Mouse (Mus musculus) heart, adult 2 months (tissue): ENCODE results near the gene Hoxb6. TPM values are rescaled to one million over a fixed set of nuclear protein-coding genes. Genes with fewer than 3 reads are reported as not detected.

Source experiments
- DNase-seq, 2 experiments: peaks; one replicate each; pipeline ENCODE4 v3.0.0; 2021
- H3K27ac ChIP-seq: fragments of 200-600 bp; 2 replicates; pipeline ENCODE4 v1.8.1; 2022
- H3K27me3 ChIP-seq: fragments of 200-500 bp; 2 replicates; pipeline ENCODE4 v1.6.1; 2012; ENCODE audit warnings: mild to moderate bottlenecking, low read length, inconsistent platforms, mixed read lengths; ENCODE audit not compliant: control insufficient read depth, insufficient read depth
- H3K36me3 ChIP-seq: fragments of 200-500 bp; 2 replicates; pipeline ENCODE4 v1.6.1; 2012; ENCODE audit warnings: low read length, inconsistent platforms; ENCODE audit not compliant: control insufficient read depth, insufficient read depth
- H3K4me1 ChIP-seq: fragments of 200-500 bp; 2 replicates; pipeline ENCODE4 v1.6.1; 2011; ENCODE audit warnings: low read length; ENCODE audit not compliant: control insufficient read depth, insufficient read depth
- H3K4me3 ChIP-seq: fragments of 200-600 bp; 2 replicates; pipeline ENCODE4 v1.8.1; 2022
- H3K79me2 ChIP-seq: fragments of 200-500 bp; replicated peaks from 2 replicates; pipeline ENCODE4 v1.6.1; 2012; ENCODE audit warnings: mild to moderate bottlenecking, inconsistent platforms, low read length, moderate library complexity, mixed read lengths; ENCODE audit not compliant: control insufficient read depth, insufficient read depth
- H3K9ac ChIP-seq: fragments of 200-500 bp; 2 replicates; pipeline ENCODE4 v1.6.1; 2012; ENCODE audit warnings: low read depth, mild to moderate bottlenecking, control low read depth, inconsistent platforms, low read length, mixed read lengths
- CTCF ChIP-seq: fragments of 200-600 bp; IDR thresholded peaks from 2 replicates; pipeline ENCODE4 v1.8.1; 2022; ENCODE audit warnings: antibody characterized with exemption, mild to moderate bottlenecking, moderate library complexity
- EP300 ChIP-seq: fragments of 200-500 bp; IDR thresholded peaks from 2 replicates; pipeline ENCODE4 v1.6.1; 2011; ENCODE audit warnings: low read depth, low read length, control low read depth; ENCODE audit not compliant: insufficient read depth
- POLR2A ChIP-seq: fragments of 200-500 bp; IDR thresholded peaks from 2 replicates; pipeline ENCODE4 v1.6.1; 2011; ENCODE audit warnings: mild to moderate bottlenecking, low read depth, low read length, control low read depth; ENCODE audit not compliant: insufficient read depth
- WGBS: fragments of 180-500 bp; shearing (Covaris S2); methylation state at CpG from one replicate; pipeline ENCODE4 v1.1.7; 2018; 5-methylcytosine and 5-hydroxymethylcytosine counted together
- intact Hi-C: fragments of 180-260 bp; cut with DNase I; formaldehyde crosslinking; loops from one replicate; pipeline ENCODE4 v1.15.1; 2025
- polyA plus RNA-seq: library from polyadenylated mRNA; depleted of rRNA; stranded (reverse); fragments of >200 nt; gene quantifications from 2 replicates; pipeline ENCODE4 v1.2.3, GENCODE M21; 2012
- total RNA-seq, 2 experiments: library from RNA; stranded (reverse); gene quantifications; 2 replicates each; pipeline ENCODE4 v1.2.3; 2021

Gene Hoxb6
- total and polyA plus RNA-seq, 3 experiments, result not detected

DNA sequence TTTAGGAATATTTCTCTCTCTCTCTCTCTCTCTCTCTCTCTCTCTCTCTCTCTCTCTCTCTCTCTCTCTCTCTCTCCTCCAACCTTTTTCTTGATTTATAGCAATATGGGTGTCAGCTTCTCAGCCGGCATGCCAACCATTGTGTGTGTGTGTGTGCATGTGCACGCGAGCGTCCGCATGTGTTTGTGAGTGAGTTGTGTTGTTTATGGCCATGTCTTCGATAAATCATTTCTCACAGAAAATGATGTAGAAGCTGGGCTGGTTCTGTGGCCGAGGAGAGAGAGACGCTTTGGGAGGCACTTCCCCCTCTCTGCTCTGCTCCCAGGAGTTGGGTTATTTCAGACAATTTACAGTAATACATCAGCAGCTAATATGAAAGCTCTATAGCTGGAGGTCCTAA lies 36.3 kb downstream of the Hoxb6 start:
- DNase-seq, result no peak
- WGBS, result 22% methylated on average over 8 of the region's 8 CpGs
- no peak overlapping the region for H3K4me3 ChIP-seq
- H3K27ac ChIP-seq, result no peak overlapping the region
- intact Hi-C loops, result no loop called here
- H3K36me3 ChIP-seq, result no peaks in the 10 kb centered on the region
- H3K79me2 ChIP-seq, result no peaks in the 10 kb centered on the region
- no peak overlapping the region for H3K9ac ChIP-seq
- H3K27me3 ChIP-seq, result peaks cover 19% of the 10 kb centered on the region
- TF ChIP-seq EP300 (no peak), CTCF (no peak), POLR2A (no peak)
- H3K4me1 ChIP-seq, result no peaks in the 10 kb centered on the region

DNA sequence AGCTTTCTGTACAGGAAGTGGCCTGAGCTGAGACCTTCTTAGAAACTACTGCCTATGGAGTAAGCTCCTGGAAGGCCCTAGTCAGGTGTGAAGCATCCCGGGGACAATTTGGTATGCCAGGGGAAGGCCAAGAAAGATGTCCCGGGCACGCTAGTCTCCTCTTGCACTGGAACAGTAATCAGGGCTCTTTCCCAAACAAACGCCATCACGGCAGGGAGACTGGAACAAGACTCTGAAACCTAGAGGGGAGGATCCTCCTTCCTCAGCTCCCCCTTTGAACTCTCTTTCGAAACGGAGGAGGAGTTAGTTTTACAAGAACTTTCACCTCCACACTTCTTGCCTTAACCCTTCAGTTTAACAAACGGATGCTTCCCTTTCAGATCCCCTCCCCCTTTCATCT lies 39.8 kb downstream of the Hoxb6 start:
- WGBS, result 7% methylated on average over 8 of the region's 8 CpGs
- DNase-seq, result no peak
- no peak overlapping the region for H3K4me3 ChIP-seq
- no peak for TF ChIP-seq CTCF
- no peak for TF ChIP-seq EP300
- no peak for TF ChIP-seq POLR2A
- intact Hi-C loops, result no loop called here
- H3K27ac ChIP-seq, result no peak overlapping the region
- H3K36me3 ChIP-seq, result no peaks in the 10 kb centered on the region
- H3K4me1 ChIP-seq, result no peaks in the 10 kb centered on the region
- H3K9ac ChIP-seq, result no peak overlapping the region
- H3K27me3 ChIP-seq, result peaks cover 15% of the 10 kb centered on the region
- H3K79me2 ChIP-seq, result no peaks in the 10 kb centered on the region

DNA sequence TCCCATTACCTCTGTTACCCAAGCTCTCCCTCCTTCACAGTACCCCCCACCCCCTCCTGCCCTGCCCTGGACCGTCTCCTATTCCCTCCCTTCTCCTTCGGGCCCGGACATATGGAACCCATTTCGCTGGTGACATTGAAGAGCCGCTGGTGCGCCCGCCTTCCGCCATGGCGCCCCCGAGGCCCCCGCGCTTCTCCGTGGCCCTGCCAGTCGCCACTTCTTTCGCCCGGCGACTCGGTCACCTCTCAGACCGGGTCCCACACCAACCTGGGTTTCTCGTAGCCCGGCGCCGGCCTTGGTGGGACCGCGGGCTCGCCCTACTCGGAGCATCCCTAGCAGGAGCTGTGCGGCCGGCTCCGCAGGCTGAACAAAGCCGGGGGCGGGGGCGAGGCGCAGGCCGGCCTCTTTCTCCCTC lies 40.3 kb downstream of the Hoxb6 start:
- H3K79me2 ChIP-seq, result no peaks in the 10 kb centered on the region
- intact Hi-C loops, result no loop called here
- H3K9ac ChIP-seq, result 0 out of 2 replicates have a peak overlapping the region, but pooled peaks have one; percentile 43
- H3K4me1 ChIP-seq, result no peaks in the 10 kb centered on the region
- no peak overlapping the region for H3K4me3 ChIP-seq
- H3K27me3 ChIP-seq, result peaks cover 14% of the 10 kb centered on the region
- no peak for DNase-seq
- WGBS, result 8% methylated on average over 35 of the region's 35 CpGs
- H3K27ac ChIP-seq, result no peak overlapping the region
- H3K36me3 ChIP-seq, result no peaks in the 10 kb centered on the region
- no peak for TF ChIP-seq EP300
- no peak for TF ChIP-seq POLR2A
- TF ChIP-seq CTCF, result no peak

DNA sequence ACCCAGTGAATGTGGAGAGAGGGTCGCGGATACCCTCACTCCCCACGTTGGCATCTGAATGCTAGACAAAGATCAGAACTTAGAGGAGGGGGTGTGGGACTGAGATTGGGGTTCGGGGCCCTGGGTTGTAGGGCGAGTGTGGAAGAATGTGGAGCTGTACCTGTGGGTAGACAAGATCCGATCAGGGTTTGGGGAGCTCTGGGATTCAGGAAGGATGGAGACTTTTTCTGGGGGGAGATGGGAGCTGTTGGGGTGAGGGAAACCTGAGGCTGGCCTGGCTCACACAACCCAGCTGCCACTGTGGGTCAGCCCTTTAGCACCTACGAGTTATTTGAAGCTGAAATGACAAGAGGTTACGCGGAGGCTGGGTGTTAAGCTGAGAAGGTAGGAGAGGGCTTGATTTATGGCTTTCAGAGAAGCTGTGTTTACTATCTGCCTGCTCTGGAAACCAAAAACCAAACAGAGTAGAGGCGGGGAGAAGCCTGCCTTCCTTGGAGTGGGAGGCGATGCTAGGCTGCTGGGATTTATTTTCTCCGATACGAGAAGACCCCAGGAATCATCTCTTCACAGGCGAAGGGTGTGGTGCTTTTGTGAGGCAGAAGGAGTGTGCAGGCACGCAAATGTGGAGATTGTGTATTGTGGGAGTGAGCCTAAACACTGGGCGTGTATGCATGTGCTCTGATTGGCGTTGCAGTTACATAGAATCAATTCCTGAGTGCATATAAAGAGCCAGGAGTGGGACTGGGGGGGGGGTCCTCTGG lies 41.1 kb downstream of the Hoxb6 start:
- WGBS, result 26% methylated on average over 17 of the region's 17 CpGs
- Histone ChIP-seq H3K27ac (no peak overlapping the region), H3K4me1 (no peaks in the 10 kb centered on the region), H3K79me2 (no peaks in the 10 kb centered on the region), H3K36me3 (no peaks in the 10 kb centered on the region), H3K27me3 (peaks cover 14% of the 10 kb centered on the region), H3K4me3 (no peak overlapping the region), H3K9ac (no peak overlapping the region)
- intact Hi-C loops, result no loop called here
- DNase-seq, result no peak
- TF ChIP-seq CTCF, result no peak
- no peak for TF ChIP-seq POLR2A
- no peak for TF ChIP-seq EP300

DNA sequence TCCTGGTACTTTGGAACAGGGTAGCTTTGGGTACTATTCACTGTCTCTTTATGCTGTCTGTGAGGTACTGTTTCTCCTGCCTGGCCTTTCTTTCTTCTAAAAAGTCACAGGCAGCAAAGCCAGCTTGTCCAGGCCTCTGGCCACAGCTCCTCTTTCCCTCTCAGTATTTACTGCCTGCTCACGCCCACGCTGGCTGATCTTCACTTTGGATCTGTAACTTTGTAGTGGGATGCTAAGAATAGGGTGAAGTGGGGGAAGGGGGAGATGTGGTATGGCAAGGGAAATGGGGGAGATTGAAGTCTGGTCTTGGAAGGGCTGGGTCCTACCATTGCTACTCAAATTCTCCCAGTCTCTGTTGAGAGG lies 41.7 kb downstream of the Hoxb6 start:
- Histone ChIP-seq H3K27ac (no peak overlapping the region), H3K9ac (no peak overlapping the region), H3K4me1 (no peaks in the 10 kb centered on the region), H3K27me3 (peaks cover 14% of the 10 kb centered on the region), H3K79me2 (no peaks in the 10 kb centered on the region), H3K36me3 (no peaks in the 10 kb centered on the region), H3K4me3 (no peak overlapping the region)
- intact Hi-C loops, result no loop called here
- TF ChIP-seq CTCF (no peak), POLR2A (no peak), EP300 (no peak)
- DNase-seq, result no peak
- 31% methylated on average over 2 of the region's 2 CpGs for WGBS

DNA sequence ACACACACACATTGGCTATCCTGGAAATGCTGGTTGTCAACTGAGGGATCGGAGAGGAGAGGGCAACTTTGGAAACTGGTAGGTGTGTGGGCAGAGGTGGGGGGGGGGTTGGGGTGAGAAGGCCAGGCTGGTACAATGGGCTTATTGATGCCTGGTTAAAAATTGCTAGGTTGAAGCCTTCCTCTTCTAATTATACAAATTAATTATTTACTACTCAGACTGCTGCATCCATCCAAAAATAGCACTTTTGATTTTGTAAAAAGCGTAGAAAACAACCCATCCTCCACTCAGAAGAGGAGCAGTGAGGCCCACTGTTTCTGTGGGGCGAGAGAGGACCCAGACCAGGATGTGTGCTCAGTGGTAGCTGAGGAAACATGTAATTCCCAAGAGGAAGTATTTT lies 42.7 kb downstream of the Hoxb6 start:
- no peak overlapping the region for H3K4me3 ChIP-seq
- WGBS, result 55% methylated on average over 3 of the region's 3 CpGs
- intact Hi-C loops, result no loop called here
- no peaks in the 10 kb centered on the region for H3K36me3 ChIP-seq
- no peak for DNase-seq
- H3K27me3 ChIP-seq, result peaks cover 14% of the 10 kb centered on the region
- H3K4me1 ChIP-seq, result no peaks in the 10 kb centered on the region
- no peaks in the 10 kb centered on the region for H3K79me2 ChIP-seq
- no peak overlapping the region for H3K9ac ChIP-seq
- TF ChIP-seq EP300 (no peak), CTCF (no peak), POLR2A (no peak)
- H3K27ac ChIP-seq, result no peak overlapping the region
